Mouse (Mus musculus) gastrocnemius, adult 2 months (tissue): ENCODE data around the gene Tmc2. TPM values are rescaled to one million over a fixed set of nuclear protein-coding genes. Genes with fewer than 3 reads are reported as not detected.
A peak's percentile ranks its signal among the peaks of the same experiment; 100 is the strongest.

Source experiments
- DNase-seq: peaks from one replicate; pipeline ENCODE4 v3.0.0; 2022
- H3K27ac ChIP-seq: fragments of 200-600 bp; 2 replicates; pipeline ENCODE4 v1.8.1; 2022; ENCODE audit warnings: mild to moderate bottlenecking
- H3K4me3 ChIP-seq: fragments of 200-600 bp; 2 replicates; pipeline ENCODE4 v1.8.1; 2022; ENCODE audit warnings: mild to moderate bottlenecking, moderate library complexity
- CTCF ChIP-seq: fragments of 200-600 bp; IDR thresholded peaks from 2 replicates; pipeline ENCODE4 v1.8.1; 2022; ENCODE audit warnings: antibody characterized with exemption, mild to moderate bottlenecking, moderate library complexity
- intact Hi-C: fragments of 180-260 bp; cut with DNase I; formaldehyde crosslinking; loops from one replicate; pipeline ENCODE4 v1.15.1; 2025
- long read RNA-seq, 2 experiments: library from polyadenylated mRNA; stranded (forward); transcript quantifications; one replicate each; pipeline ENCODE4 v2.0.0; 2021
- total RNA-seq, 2 experiments: library from RNA; stranded (reverse); gene quantifications; 2 replicates each; pipeline ENCODE4 v1.2.3; 2021

Tmc2 gene
- total RNA-seq: not detected
- long read RNA-seq, experiment 1: 0 reads
- long read RNA-seq, experiment 2: 0 reads

DNA sequence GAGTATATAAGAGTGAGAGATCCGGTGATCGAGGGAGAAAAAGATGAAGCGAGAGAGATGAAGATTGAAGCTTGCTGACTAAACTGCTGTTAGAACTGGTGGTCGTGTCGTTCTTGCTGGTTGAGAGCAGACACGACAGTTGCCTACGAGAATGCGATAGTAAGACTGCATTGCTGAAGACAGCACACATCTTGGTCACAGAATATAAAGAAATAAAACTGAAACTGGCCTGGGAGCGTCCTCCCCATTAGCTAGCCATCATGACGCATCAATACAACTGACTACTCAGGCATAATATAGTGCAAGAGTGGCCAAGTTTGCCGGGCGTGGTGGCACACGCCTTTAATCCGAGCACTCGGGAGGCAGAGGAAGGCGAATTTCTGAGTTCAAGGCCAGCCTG, at the start of gene Tmc2:
Tmc2 (plus strand) TSS at position 301 of the 400 bp plus-strand sequence.
- Histone ChIP-seq H3K4me3 (no peak within 1 kb of the TSS), H3K27ac (no peak within 1 kb of the TSS)
- TF ChIP-seq CTCF: no peak
- intact Hi-C loops: no loop called here
- DNase-seq: no peak

DNA sequence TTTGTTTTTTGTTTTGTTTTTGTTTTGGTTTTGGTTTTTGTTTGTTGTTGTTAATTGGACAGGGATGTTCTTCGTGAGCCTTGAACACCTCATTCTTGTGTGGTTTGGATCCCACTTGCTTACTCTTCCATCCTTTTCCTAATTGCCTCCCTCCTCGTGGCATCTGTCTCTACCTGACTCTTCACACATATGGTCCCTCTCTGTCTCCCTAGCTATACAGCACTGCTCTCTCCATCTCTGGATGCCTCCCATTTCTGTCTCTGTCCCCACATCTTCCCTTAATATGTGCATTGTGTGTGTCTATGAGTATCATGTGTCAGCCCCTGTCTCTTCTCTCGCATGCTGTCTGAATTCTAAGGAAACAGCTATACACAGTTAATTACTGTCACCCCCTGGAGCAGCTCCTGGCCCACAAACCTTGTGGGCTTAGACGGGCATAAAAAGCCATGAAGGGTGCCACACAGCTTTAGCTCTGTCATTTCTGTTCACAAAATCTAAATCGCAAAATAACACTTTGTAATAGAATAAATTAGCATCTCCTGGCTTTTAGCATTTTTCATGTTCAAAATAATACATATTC, 48.8 kb upstream of the Tmc2 start:
- no peak overlapping the region for H3K27ac ChIP-seq
- H3K4me3 ChIP-seq: no peak overlapping the region
- no peak for DNase-seq
- intact Hi-C loops: no loop called here
- TF ChIP-seq CTCF: no peak

GRCm38 (mm10) chr2:130155171-130155570, 39.8 kb upstream of the Tmc2 start:
- no peak for TF ChIP-seq CTCF
- no peak for DNase-seq
- H3K27ac ChIP-seq: no peak overlapping the region
- no peak overlapping the region for H3K4me3 ChIP-seq
- intact Hi-C loops: no loop called here

- no peak for TF ChIP-seq CTCF
- intact Hi-C loops: no loop called here
- Histone ChIP-seq H3K27ac (no peak overlapping the region), H3K4me3 (no peak overlapping the region)
- DNase-seq: no peak
Measured at GRCm38 (mm10) chr2:130155851-130156250, 39.1 kb upstream of the Tmc2 start.

DNA sequence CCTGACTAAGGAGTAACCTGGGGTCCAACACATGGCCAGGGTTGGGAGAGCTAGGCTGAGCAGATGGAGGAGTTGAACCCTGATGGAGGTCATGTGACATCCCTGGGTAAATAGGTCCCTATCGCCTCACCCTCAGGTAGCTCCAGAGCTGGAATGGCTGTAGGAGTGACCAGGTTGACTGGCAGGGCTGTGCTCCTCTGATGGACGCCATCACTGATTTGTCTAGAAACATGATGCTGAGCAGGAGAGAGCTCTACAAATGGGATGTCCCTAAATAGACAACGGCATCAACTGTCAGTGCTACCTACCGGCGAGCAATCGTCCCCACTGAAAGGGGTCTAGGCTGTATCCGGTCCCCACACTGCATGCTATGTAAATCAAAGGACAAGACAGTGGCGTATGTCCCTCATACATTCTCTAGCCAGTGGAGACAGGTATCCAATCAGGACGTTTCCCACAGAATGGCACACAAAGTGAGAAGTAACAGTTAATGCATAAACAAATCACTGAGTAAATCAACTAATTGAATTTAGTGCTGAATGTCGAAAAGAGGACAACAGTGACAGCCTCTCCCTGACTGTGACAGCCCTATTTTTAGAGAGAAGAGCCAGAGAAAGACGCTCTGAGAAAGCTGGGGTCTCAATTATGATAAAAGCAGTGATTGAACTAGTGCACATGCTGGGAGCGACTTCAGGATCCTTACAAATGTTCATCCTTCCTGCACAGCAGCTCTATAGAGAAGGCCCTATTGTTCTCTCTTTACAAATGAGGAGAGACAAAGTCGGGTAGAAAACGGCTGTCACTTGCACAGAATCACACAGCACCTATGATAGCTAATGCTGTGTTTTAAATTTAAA, 37.5 kb upstream of the Tmc2 start:
- Histone ChIP-seq H3K4me3 (no peak overlapping the region), H3K27ac (no peak overlapping the region)
- no peak for TF ChIP-seq CTCF
- intact Hi-C loops: no loop called here
- DNase-seq: no peak

DNA sequence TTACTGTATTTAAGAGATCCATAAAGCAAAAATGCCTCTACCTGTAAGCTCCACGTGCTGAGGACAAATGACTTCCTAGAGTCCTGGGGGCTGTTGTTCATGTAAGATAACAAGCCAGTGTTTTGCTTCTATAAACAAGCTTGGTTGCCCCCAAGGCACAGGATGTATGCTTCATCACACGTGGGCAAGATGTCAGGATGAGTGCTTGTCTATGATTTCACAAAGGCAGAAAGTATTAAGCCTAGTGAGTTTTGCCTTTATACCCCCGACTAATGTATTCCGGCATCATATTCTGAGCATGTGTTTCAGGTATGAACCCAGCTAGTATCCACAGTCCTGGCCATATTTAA, 36.9 kb upstream of the Tmc2 start:
- no peak for DNase-seq
- Histone ChIP-seq H3K27ac (no peak overlapping the region), H3K4me3 (no peak overlapping the region)
- TF ChIP-seq CTCF: no peak
- intact Hi-C loops: no loop called here

DNA sequence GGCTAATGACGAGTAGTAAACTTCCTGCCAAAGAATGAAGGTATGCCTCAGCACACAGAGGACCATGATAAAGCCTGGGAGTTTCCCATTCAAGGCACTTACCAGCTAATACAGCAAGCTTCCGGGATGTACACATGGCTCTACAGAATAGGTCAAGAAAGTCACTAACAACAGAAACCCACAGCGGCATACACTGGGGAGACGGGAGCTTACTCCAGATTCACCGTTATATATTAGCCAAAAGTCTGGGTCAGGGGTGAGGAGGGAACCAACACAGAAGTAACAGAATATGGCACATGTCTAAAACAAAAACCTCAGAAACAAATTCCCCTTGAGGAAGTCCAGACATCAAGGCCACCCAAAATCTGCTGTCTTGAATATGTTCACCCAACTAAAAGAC, 32.3 kb upstream of the Tmc2 start:
- DNase-seq: no peak
- Histone ChIP-seq H3K4me3 (no peak overlapping the region), H3K27ac (no peak overlapping the region)
- no peak for TF ChIP-seq CTCF
- intact Hi-C loops: no loop called here

DNA sequence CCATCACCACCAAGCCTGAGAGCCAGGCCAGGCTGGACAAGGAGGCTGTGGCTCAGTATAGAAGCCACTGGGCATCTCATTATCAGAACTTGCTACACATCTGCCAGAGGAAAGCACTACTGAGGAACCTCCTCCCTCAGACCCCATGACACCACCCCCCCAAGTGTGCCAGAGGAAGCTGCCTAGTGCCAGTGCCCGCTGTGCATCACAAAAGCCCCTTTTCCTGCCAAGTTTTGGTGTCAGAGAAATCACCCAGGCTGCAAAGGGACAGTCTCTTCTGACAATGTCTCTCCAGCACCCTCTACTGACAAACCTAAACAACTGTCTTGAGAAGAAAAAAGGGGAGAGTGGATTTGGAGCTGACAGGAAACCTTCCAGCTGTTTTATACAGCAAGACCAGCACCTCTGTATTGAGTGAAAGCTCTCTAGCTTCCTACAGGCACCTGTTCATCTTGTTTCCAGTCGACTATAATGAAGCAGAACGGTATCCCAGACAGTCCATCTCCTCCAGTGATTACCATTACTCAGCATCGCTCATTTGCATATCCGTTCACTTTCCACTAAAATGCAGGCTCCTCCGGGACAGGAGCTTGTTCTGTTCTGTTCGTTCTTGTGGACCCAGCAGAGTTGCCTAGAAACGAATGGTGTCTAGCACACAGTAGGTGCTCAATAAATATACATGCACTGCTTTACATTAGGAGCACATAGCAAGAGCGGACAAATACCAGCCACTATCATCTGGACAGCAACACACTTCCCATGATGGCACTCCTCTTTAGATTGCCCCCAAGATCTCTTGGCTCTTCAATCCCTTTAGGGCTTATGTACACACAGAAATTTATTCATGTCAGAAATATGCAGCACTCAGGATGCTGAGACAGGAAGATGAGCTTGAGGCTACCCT, 28.4 kb upstream of the Tmc2 start:
- no peak overlapping the region for H3K27ac ChIP-seq
- no peak overlapping the region for H3K4me3 ChIP-seq
- intact Hi-C loops: loop anchor here (5.0 kb wide), 1 partner anchor 99 kb away; no protein-coding TSS in a partner anchor
- DNase-seq: no peak
- peak; percentile 48 for TF ChIP-seq CTCF

DNA sequence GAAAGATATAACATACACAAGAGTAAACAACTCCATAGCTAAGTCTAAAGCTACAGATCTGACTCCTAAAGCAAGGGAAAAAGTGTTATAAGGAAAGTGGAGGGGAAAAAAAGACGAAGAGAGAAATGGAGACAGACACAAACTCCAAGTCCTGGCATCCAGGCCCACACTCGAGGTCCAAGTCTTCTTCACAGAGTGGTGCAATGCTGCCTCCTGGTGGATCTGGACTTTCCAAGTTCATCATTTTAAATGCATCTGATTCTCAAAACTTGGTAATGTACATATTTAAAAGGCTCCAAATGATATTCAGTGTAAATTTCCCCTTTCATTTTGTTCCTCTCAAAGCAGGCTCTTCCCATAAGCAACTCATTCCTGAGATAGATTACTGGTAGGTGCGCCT, 27.1 kb upstream of the Tmc2 start:
- intact Hi-C loops: loop anchor here (5.0 kb wide), 1 partner anchor 101 kb away; no protein-coding TSS in a partner anchor
- peak; percentile 57 for DNase-seq
- Histone ChIP-seq H3K4me3 (no peak overlapping the region), H3K27ac (no peak overlapping the region)
- peak; percentile 63 for TF ChIP-seq CTCF

DNA sequence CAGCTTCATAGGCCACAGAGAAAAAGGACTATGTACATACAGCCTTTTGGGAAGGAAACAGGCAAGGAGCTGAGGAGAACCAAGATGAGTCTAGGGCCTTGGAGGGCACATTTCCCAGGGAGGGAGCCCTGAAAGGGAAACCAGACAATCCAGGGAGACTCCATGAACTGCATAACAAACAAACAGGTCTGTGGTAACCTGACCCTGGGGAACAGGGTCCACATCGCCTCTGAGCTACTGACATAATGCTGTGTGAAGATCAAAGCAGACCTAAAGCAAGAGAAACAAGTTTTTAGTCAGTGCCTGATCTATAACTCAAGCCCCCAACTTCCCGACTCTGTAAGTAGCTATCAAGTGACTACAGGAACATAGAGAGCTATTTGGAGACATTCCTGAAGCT, 23.3 kb upstream of the Tmc2 start:
- no peak for DNase-seq
- no peak overlapping the region for H3K4me3 ChIP-seq
- no peak overlapping the region for H3K27ac ChIP-seq
- TF ChIP-seq CTCF: no peak
- intact Hi-C loops: loop anchor here (10.0 kb wide), 2 partner anchors 287 to 1067 kb away; partner anchors contain the start of gene Polr1b

- H3K27ac ChIP-seq: peak overlapping the region; percentile 98
- H3K4me3 ChIP-seq: peak overlapping the region; percentile 84
- intact Hi-C loops: loop anchor here (5.0 to 10.0 kb wide), 3 partner anchors 292 to 1072 kb away; partner anchors contain the start of genes Polr1b and Stk35
- DNase-seq: no peak
- no peak for TF ChIP-seq CTCF
Measured at GRCm38 (mm10) chr2:130176820-130177219, 18.2 kb upstream of the Tmc2 start.

- no peak for DNase-seq
- intact Hi-C loops: loop anchor here (2.0 to 10.0 kb wide), 4 partner anchors 106 to 1074 kb away; partner anchors contain the start of genes Idh3b, Polr1b and Stk35
- peak overlapping the region; percentile 98 for H3K27ac ChIP-seq
- H3K4me3 ChIP-seq: peak overlapping the region; percentile 84
- no peak for TF ChIP-seq CTCF
Measured at GRCm38 (mm10) chr2:130178381-130178705, 16.7 kb upstream of the Tmc2 start.
